ENCODE assay signal across 8 mouse cellular contexts in the genomic region with DNA sequence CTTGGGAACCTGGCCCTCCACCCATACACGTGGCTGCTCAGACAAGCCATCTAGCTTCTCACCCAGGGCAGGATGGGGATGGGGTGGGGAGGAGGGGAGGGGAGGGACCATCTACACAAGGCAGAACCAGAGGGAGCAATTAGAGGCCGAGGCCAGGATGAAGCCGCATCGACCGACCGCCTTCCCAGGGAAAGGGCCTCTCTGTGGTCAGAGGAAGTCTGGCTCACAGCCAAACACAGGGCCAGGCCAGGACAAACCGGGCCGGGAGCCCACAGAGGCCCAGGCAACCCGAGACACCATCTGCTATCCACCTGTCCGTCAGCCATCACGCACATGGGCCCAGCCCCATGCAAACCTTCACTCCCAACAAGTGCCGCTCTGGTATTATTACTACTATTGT. TPM values are rescaled to one million over a fixed set of nuclear protein-coding genes. Genes with fewer than 3 reads are reported as not detected.
DNase-seq lines count a peak whose midpoint lies in the region; ATAC-seq lines count a peak whose summit lies in the region.

No protein-coding gene starts in this region.

- peak overlapping the region; percentile 33 for H3K4me2 ChIP-seq in forebrain, embryonic 15.5 days (replicated peaks)
- H3K4me2 ChIP-seq in limb, embryonic 11.5 days (ENCODE audit: low read depth, severe bottlenecking), result peak overlapping the region; percentile 21
- H3K4me2 ChIP-seq in midbrain, embryonic 16.5 days (ENCODE audit: low read length), result peak overlapping the region; percentile 40

- DNase-seq in adrenal gland, adult (ENCODE audit: inconsistent age in 2 of 2, low spot score in 1 of 2), result peak; percentile 87 to 93
- no peak for DNase-seq in adrenal gland, adult 8-10 months
- DNase-seq in cerebellum, adult 11-12 months, result peak; percentile 99
- peak; percentile 81 to 83 for DNase-seq in heart, postnatal 36 days
- peak; percentile 85 for DNase-seq in limb, embryonic 11.5 days (ENCODE audit: low spot score)

- H3K4me3 ChIP-seq in forebrain, embryonic 15.5 days, result no peak overlapping the region
- no peak overlapping the region for H3K4me3 ChIP-seq in limb, embryonic 11.5 days (ENCODE audit: low read depth, low read length)
- no peak overlapping the region for H3K4me3 ChIP-seq in midbrain, embryonic 16.5 days (ENCODE audit: low read depth, low read length)

- peak; percentile 58 for ATAC-seq in forebrain, embryonic 15.5 days (replicated peaks)
- peak; percentile 70 for ATAC-seq in limb, embryonic 11.5 days (ENCODE audit: insufficient number of reproducible peaks, low FRiP score, low TSS enrichment, low read depth)
- ATAC-seq in midbrain, embryonic 16.5 days, result peak; percentile 30
- ATAC-seq in activated CD4-positive, CD25-positive, alpha-beta regulatory T cell, adult 4 months, result no peak

- H3K9me3 ChIP-seq in forebrain, embryonic 15.5 days, result no peaks in the 10 kb centered on the region
- no peaks in the 10 kb centered on the region for H3K9me3 ChIP-seq in limb, embryonic 11.5 days (ENCODE audit: control insufficient read depth, low read length)
- H3K9me3 ChIP-seq in midbrain, embryonic 16.5 days (replicated peaks; ENCODE audit: control insufficient read depth, low read length, poor library complexity, severe bottlenecking), result no peaks in the 10 kb centered on the region

- WGBS in forebrain, embryonic 15.5 days, result 3% methylated on average over 12 of the region's 12 CpGs
- WGBS in limb, embryonic 11.5 days, result 2% methylated on average over 12 of the region's 12 CpGs
- WGBS in midbrain, embryonic 16.5 days, result 9% methylated on average over 12 of the region's 12 CpGs

- peaks cover 87% of the 10 kb centered on the region for H3K4me1 ChIP-seq in forebrain, embryonic 15.5 days
- H3K4me1 ChIP-seq in limb, embryonic 11.5 days (ENCODE audit: control insufficient read depth, insufficient read depth, low read length), result peaks cover 70% of the 10 kb centered on the region
- peaks cover 81% of the 10 kb centered on the region for H3K4me1 ChIP-seq in midbrain, embryonic 16.5 days (ENCODE audit: control insufficient read depth, insufficient read depth, low read length)

- intact Hi-C loops in heart, postnatal 36 days (cut with DNase I), result loop anchor here (2.0 kb wide), 1 partner anchor 20 kb away; a partner anchor contains a TSS

- no peaks in the 10 kb centered on the region for H3K36me3 ChIP-seq in forebrain, embryonic 15.5 days
- H3K36me3 ChIP-seq in limb, embryonic 11.5 days (ENCODE audit: control insufficient read depth, insufficient read depth, low read length), result no peaks in the 10 kb centered on the region
- H3K36me3 ChIP-seq in midbrain, embryonic 16.5 days (ENCODE audit: control insufficient read depth, insufficient read depth, low read length), result no peaks in the 10 kb centered on the region

- H3K27ac ChIP-seq in forebrain, embryonic 15.5 days (replicated peaks), result peak overlapping the region; percentile 95
- H3K27ac ChIP-seq in limb, embryonic 11.5 days (replicated peaks; ENCODE audit: low read depth, low read length), result peak overlapping the region; percentile 68; the same call in 1 of the 2 replicates
- peak overlapping the region; percentile 90 for H3K27ac ChIP-seq in midbrain, embryonic 16.5 days (ENCODE audit: low read length)

- no peaks in the 10 kb centered on the region for H3K27me3 ChIP-seq in forebrain, embryonic 15.5 days
- H3K27me3 ChIP-seq in limb, embryonic 11.5 days (ENCODE audit: control insufficient read depth, insufficient read depth, low read length), result no peaks in the 10 kb centered on the region
- no peaks in the 10 kb centered on the region for H3K27me3 ChIP-seq in midbrain, embryonic 16.5 days (ENCODE audit: control insufficient read depth, insufficient read depth, low read depth, low read length)

- peak overlapping the region; percentile 33; the same call in 1 of the 2 replicates for H3K9ac ChIP-seq in forebrain, embryonic 15.5 days (replicated peaks)
- no peak overlapping the region for H3K9ac ChIP-seq in limb, embryonic 11.5 days (ENCODE audit: low read length)
- peak overlapping the region; percentile 55 for H3K9ac ChIP-seq in midbrain, embryonic 16.5 days (ENCODE audit: low read depth, low read length)

RNA-seq across cellular contexts. Expression of a gene that starts 19.7 kb away (rescaled TPM):
- total RNA-seq in adrenal gland, adult 8-10 months (2022), result 100 to 1,000 TPM; 188 to 380 (median 257) TPM
- 30.2 and 31.6 TPM in 2 replicates for polyA plus RNA-seq in forebrain, embryonic 15.5 days (2015; fragmentation: Nextera tagmentation; extraction: Ambion mirVana)
- total RNA-seq in heart, postnatal 36 days (2021), result 10 to 100 TPM; 70.5 to 74.8 TPM
- polyA plus RNA-seq in limb, embryonic 11.5 days (2014; fragmentation: Nextera tagmentation; extraction: Ambion mirVana), result 23.6 and 24.3 TPM in 2 replicates
- polyA plus RNA-seq in midbrain, embryonic 16.5 days (2015; fragmentation: Nextera tagmentation; extraction: Ambion mirVana), result 19.9 and 22.9 TPM in 2 replicates
- polyA plus RNA-seq in activated CD4-positive, CD25-positive, alpha-beta regulatory T cell, adult 4 months (2017; shearing (Covaris generic)), result 1 to 10 TPM; 2.9 to 8.0 TPM
